Mouse (Mus musculus) lung, postnatal 0 days (tissue): ENCODE measurements around the gene Znrf2.

Experiments used
- CTCF ChIP-seq: IDR thresholded peaks from 2 replicates; pipeline ENCODE4 v1.5.1; 2016; ENCODE audit warnings: antibody characterized with exemption, mild to moderate bottlenecking
- EP300 ChIP-seq: IDR thresholded peaks from 2 replicates; pipeline ENCODE4 v1.6.1; 2016; ENCODE audit warnings: antibody characterized with exemption, mild to moderate bottlenecking, control low read depth

DNA sequence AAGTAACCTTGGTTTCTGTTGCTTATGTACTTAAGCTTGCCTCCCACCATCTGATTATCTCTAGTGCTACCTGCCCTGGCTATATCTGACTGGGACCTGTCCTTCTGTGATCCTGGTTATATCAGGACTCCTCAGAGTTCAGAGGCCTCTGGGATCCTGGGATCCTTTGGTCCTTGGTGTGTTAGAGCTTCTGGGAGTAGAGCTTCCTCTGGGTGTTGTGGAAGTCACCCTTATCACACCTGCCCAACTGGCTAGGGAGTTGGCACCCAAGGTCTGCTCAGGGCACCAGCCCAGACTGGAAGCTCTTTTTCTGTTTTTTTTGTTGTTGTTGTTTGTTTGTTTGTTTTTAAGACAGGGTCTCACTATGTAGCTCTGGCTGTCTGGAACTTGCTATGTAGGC, 43.5 kb downstream of the Znrf2 start:
- TF ChIP-seq CTCF (no peak), EP300 (no peak)
